Mouse (Mus musculus) hindbrain, embryonic 12.5 days (tissue): ENCODE measurements at regions not wholly inside any gene's neighbourhood (a gene's known extent, or its start where the extent isn't known, plus 50 kb on each side); places are given as distances from the start of the nearest gene placed in this dataset.

Experiments used
- ATAC-seq: fragments of 200-750 bp; cut with Nextera tagmentation; 2 replicates; pipeline ENCODE4 v1.8.0; 2017; ENCODE audit warnings: moderate TSS enrichment; ENCODE audit not compliant: low FRiP score
- H3K27ac ChIP-seq: fragments of 300-500 bp; sonication (generic); 2 replicates; pipeline ENCODE4 v1.5.1; 2016; ENCODE audit warnings: mild to moderate bottlenecking
- H3K27me3 ChIP-seq: fragments of 300-500 bp; sonication (generic); 2 replicates; pipeline ENCODE4 v1.6.1; 2016; ENCODE audit warnings: mild to moderate bottlenecking
- H3K36me3 ChIP-seq: fragments of 300-500 bp; sonication (generic); 2 replicates; pipeline ENCODE4 v1.6.1; 2016; ENCODE audit warnings: mild to moderate bottlenecking
- H3K4me1 ChIP-seq: fragments of 300-500 bp; sonication (generic); 2 replicates; pipeline ENCODE4 v1.6.1; 2016
- H3K4me2 ChIP-seq: fragments of 300-500 bp; sonication (generic); replicated peaks from 2 replicates; pipeline ENCODE4 v1.6.1; 2016; ENCODE audit warnings: mild to moderate bottlenecking
- H3K4me3 ChIP-seq: fragments of 300-500 bp; sonication (generic); 2 replicates; pipeline ENCODE4 v1.5.1; 2016; ENCODE audit warnings: mild to moderate bottlenecking
- H3K9ac ChIP-seq: fragments of 300-500 bp; sonication (generic); 2 replicates; pipeline ENCODE4 v1.6.1; 2016; ENCODE audit warnings: mild to moderate bottlenecking, moderate library complexity
- H3K9me3 ChIP-seq: fragments of 300-500 bp; sonication (generic); replicated peaks from 2 replicates; pipeline ENCODE4 v1.6.1; 2016; ENCODE audit warnings: mild to moderate bottlenecking
- WGBS: fragments of 180-500 bp; shearing (Covaris S2); methylation state at CpG from one replicate; pipeline ENCODE4 v1.1.7; 2016; 5-methylcytosine and 5-hydroxymethylcytosine counted together

DNA sequence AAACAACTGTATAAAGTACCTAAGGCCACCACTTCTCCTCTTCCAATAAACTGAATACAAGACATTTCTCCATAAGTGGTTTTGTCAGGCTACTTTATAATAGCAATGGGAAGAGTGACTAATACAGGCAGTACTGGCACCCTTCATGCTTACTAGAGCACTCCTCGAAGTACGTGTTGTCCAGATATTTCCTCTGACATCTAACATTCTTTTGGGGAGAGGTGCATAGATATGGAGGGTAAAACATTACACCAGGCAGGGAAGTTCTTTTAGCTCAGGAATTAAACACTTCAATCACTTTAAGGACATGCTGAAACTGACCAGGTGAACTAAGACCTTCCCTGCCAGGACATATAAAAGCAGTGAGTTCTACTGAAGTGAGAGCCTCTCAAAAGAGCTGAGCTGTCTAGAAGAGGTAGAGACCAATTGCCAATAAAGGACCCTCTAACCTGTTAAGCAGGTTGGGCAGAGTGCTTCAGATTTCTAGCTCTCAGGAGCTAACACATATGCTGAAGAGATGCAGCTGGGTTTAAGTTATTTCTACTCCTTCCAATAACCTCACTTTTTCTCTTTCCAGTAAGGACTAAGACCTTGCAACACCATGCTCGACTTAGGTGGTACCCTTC, 318.7 kb upstream of the Robo2 start:
- WGBS: 82% methylated on average over 3 of the region's 3 CpGs
- H3K4me2 ChIP-seq: no peak overlapping the region
- no peaks in the 10 kb centered on the region for H3K9me3 ChIP-seq
- H3K36me3 ChIP-seq: no peaks in the 10 kb centered on the region
- ATAC-seq: no peak
- no peak overlapping the region for H3K9ac ChIP-seq
- H3K4me3 ChIP-seq: no peak overlapping the region
- no peaks in the 10 kb centered on the region for H3K4me1 ChIP-seq
- H3K27ac ChIP-seq: no peak overlapping the region
- no peaks in the 10 kb centered on the region for H3K27me3 ChIP-seq

DNA sequence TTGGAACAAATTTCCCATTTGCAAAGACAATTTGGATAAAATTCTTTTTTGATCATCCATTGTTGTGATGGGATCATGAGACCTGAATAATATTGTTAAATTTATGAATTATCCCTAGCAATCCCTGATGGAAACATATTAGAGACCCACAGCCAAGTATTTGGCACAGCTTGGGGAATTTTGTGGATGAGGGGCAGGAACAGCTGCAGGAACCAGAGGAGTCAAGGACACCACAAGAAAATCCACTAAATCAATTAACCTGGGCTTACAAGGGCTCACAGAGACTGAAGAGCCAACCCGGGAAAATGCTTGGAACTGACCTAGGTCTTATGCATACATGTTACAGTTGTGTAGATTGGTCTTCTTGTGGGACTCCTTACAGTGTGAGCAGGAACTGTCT, 311.6 kb upstream of the Robo2 start:
- no peaks in the 10 kb centered on the region for H3K36me3 ChIP-seq
- H3K4me1 ChIP-seq: no peaks in the 10 kb centered on the region
- 30% methylated on average over 1 of the region's 1 CpGs for WGBS
- no peaks in the 10 kb centered on the region for H3K9me3 ChIP-seq
- H3K4me3 ChIP-seq: no peak overlapping the region
- no peak for ATAC-seq
- H3K27ac ChIP-seq: no peak overlapping the region
- no peak overlapping the region for H3K4me2 ChIP-seq
- H3K27me3 ChIP-seq: no peaks in the 10 kb centered on the region
- H3K9ac ChIP-seq: no peak overlapping the region

DNA sequence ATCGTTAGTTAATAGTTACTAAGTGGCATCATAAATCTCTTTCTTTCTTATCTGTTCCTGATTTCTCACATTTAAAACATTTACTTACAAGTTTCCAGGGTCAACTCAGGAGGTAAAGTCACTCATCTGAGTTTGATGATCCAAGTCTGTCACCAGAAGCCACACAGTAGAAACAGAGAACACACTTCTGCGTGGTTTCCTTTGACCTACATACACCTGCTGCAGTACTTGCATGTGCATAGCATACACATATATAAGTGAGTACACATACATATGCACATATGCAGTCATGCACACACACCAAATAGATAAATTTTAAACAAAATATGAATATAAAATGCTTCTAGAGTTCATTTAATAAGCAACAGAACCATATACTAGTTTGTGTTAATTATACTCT, 306.5 kb upstream of the Robo2 start:
- Histone ChIP-seq H3K4me3 (no peak overlapping the region), H3K4me2 (no peak overlapping the region), H3K27ac (no peak overlapping the region), H3K36me3 (no peaks in the 10 kb centered on the region), H3K4me1 (no peaks in the 10 kb centered on the region), H3K27me3 (no peaks in the 10 kb centered on the region), H3K9me3 (no peaks in the 10 kb centered on the region), H3K9ac (no peak overlapping the region)
- 78% methylated on average over 2 of the region's 2 CpGs for WGBS
- no peak for ATAC-seq

DNA sequence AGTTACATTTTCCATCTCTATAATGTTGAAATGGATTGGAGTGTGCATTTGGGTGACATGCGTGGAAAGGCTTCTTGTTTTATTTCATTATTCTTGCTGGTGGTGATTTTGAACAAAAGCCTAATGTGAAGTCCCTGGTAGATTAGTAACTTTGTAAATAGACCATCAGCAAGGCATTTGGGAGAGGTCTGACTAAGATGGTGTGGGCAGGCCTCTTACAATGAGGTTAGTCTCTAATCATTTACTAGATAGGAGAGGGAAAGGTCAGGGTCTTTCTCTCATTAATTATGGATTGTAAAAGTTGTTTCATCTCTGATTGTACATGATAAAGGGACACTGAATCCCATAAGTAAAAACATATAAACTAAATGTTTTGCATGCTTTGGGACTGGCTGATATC, 306.0 kb upstream of the Robo2 start:
- Histone ChIP-seq H3K36me3 (no peaks in the 10 kb centered on the region), H3K4me1 (no peaks in the 10 kb centered on the region), H3K9ac (no peak overlapping the region), H3K4me3 (no peak overlapping the region), H3K27me3 (no peaks in the 10 kb centered on the region), H3K27ac (no peak overlapping the region), H3K9me3 (no peaks in the 10 kb centered on the region), H3K4me2 (no peak overlapping the region)
- ATAC-seq: no peak
- WGBS: 81% methylated on average over 1 of the region's 1 CpGs

DNA sequence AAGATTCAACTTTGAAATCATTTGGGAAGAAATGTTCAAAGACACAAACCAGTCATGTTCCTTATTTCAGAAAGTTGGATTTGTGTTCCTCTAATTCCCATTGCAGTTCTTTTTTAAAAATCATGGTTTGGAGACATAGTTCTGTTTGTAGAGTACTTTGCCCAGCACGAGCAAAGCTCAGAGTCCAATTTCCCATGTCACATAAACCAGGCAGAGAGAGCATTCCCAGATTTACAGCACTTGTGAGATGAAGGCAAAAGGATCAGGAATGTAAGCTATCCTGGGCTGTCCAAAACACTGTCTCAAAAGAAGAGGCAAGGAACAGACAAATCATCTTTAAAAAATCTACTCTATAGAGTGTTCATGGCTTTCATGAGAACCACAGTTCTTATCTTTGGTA, 303.3 kb upstream of the Robo2 start:
- no peaks in the 10 kb centered on the region for H3K36me3 ChIP-seq
- H3K4me3 ChIP-seq: no peak overlapping the region
- H3K9me3 ChIP-seq: no peaks in the 10 kb centered on the region
- no peak overlapping the region for H3K27ac ChIP-seq
- no peaks in the 10 kb centered on the region for H3K27me3 ChIP-seq
- 81% methylated on average over 1 of the region's 1 CpGs for WGBS
- no peak overlapping the region for H3K4me2 ChIP-seq
- no peak overlapping the region for H3K9ac ChIP-seq
- no peak for ATAC-seq
- H3K4me1 ChIP-seq: no peaks in the 10 kb centered on the region

DNA sequence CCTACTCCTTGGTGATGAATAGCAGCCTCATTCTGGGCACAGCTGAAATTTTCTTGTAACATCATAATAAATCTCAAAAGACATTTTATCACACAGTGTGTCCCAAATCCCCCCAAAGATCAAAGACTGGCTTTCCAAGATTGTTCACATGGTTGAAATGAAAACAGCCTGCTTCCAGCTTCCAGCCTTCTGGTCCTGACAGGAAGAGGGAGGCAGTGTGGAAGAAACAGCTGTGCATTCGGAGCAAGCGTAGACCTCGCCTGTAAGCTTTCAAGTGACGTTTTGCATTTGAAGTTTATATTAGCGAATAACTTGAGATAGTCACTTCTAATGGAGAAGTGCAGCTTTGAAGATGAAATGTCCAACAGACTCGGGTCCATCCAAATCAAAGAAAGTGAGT, 300.9 kb upstream of the Robo2 start:
- H3K9ac ChIP-seq: no peak overlapping the region
- H3K4me3 ChIP-seq: no peak overlapping the region
- no peak overlapping the region for H3K27ac ChIP-seq
- no peaks in the 10 kb centered on the region for H3K36me3 ChIP-seq
- no peak for ATAC-seq
- no peak overlapping the region for H3K4me2 ChIP-seq
- H3K4me1 ChIP-seq: no peaks in the 10 kb centered on the region
- no peaks in the 10 kb centered on the region for H3K9me3 ChIP-seq
- H3K27me3 ChIP-seq: no peaks in the 10 kb centered on the region
- WGBS: 76% methylated on average over 6 of the region's 6 CpGs

DNA sequence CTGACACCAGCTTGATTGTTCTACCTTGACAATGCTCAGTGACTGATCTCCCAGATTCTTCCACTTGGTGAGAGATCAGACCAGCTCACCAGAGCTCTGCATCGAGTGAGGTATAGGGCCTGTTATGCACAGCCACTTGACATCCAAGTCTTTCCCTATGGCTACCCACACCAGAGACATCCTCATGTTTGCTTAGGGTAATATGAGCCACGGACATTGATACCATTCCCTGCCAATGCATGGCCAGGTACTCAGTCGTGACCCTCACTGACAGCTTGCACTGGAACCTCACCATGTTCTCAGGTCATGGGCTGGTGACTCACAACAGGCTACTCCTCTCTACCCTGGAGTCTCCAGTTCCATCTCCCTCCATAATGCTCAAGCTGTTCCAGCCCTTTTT, 290.4 kb upstream of the Robo2 start:
- no peak overlapping the region for H3K27ac ChIP-seq
- no peaks in the 10 kb centered on the region for H3K36me3 ChIP-seq
- H3K27me3 ChIP-seq: no peaks in the 10 kb centered on the region
- H3K4me2 ChIP-seq: no peak overlapping the region
- 86% methylated on average over 3 of the region's 3 CpGs for whole genome bisulfite sequencing
- no peaks in the 10 kb centered on the region for H3K4me1 ChIP-seq
- H3K9ac ChIP-seq: no peak overlapping the region
- 0 out of 2 replicates have a peak, but pooled peaks have one; percentile 8 for ATAC-seq
- no peak overlapping the region for H3K4me3 ChIP-seq
- H3K9me3 ChIP-seq: no peaks in the 10 kb centered on the region

DNA sequence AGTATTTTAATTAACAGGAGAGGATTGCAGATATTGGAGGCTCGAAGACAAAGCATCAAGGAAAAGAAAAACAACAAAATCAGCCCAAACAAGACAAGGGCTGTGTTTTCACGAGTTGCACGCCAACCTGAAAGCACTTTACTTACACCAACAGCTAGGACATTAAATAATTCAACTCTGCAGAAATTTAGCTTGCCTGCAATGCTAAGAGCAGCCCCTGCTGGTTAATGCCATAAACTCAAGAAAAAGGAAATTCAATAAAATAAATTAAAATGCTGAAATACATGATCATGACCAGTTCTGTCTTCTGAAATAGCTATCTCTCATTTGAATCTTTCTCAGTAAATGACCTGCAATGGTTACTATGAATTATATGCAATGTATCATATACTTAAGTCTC, 271.7 kb upstream of the Robo2 start:
- Histone ChIP-seq H3K9ac (no peak overlapping the region), H3K36me3 (no peaks in the 10 kb centered on the region), H3K9me3 (no peaks in the 10 kb centered on the region), H3K27me3 (no peaks in the 10 kb centered on the region), H3K27ac (no peak overlapping the region), H3K4me1 (no peaks in the 10 kb centered on the region), H3K4me3 (no peak overlapping the region), H3K4me2 (no peak overlapping the region)
- ATAC-seq: no peak
- 58% methylated on average over 3 of the region's 3 CpGs for WGBS

DNA sequence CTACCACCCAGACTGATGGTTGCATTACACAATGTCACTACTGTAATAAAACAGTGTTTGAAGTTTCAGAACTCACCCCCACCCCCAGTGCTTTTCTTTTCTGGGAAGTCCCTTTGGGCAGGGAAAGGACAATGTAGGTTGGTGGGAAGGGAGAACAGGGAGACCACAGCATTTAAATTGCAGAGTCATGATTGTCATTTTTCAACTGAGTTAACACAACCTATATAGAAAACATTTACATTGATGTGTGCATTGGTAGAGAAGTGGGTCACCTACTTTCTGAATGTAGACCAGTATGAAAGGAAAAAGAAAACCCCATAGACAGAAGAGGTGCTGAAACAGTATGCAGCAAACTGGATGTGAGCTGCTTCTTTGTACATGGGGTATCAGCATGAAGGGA, 264.0 kb upstream of the Robo2 start:
- no peaks in the 10 kb centered on the region for H3K36me3 ChIP-seq
- H3K4me3 ChIP-seq: no peak overlapping the region
- no peak overlapping the region for H3K9ac ChIP-seq
- ATAC-seq: no peak
- H3K27ac ChIP-seq: no peak overlapping the region
- H3K27me3 ChIP-seq: no peaks in the 10 kb centered on the region
- no peaks in the 10 kb centered on the region for H3K4me1 ChIP-seq
- no peak overlapping the region for H3K4me2 ChIP-seq
- H3K9me3 ChIP-seq: no peaks in the 10 kb centered on the region

DNA sequence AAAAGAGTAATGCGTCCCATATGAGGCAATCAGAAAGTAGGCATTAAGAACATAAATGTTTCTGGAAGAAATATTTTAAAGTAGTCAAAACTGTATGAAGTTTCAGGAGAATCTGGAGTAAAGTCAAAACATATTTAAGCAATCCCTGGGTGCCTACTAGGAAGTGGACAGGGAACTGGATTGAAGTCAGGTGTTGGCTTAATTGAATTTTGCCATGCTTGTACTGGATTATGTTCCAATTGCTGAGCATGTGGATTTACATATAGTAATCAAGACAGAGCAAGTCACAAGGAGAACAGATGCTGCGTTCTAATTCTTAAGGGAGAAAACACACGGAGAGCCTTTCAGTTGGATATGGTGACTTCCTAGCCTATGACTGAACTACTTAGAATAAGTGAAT, 259.8 kb upstream of the Robo2 start:
- Histone ChIP-seq H3K4me1 (no peaks in the 10 kb centered on the region), H3K9me3 (no peaks in the 10 kb centered on the region), H3K36me3 (no peaks in the 10 kb centered on the region), H3K27me3 (no peaks in the 10 kb centered on the region), H3K9ac (no peak overlapping the region), H3K4me3 (no peak overlapping the region), H3K4me2 (no peak overlapping the region), H3K27ac (no peak overlapping the region)
- no peak for ATAC-seq
- 82% methylated on average over 3 of the region's 3 CpGs for WGBS

DNA sequence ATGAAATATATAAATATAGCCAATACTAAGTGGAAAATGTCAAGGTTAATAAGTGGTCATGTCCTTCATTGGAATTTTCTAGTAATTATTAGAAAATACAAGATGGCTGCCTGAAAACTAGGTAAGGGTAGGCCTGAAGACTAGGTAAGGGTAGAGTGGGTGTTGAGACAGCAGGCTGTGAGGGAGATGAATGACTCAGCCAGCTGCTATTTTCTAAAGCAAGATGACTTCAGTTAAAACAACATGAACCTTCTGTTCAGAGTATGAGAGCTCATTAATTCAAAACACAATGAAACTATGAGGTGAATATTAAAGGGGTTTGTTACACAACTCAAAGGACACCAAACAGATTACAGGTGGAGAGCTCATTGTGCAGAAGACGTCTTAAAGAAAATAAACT, 252.7 kb upstream of the Robo2 start:
- WGBS: 78% methylated on average over 1 of the region's 1 CpGs
- Histone ChIP-seq H3K4me3 (no peak overlapping the region), H3K4me1 (no peaks in the 10 kb centered on the region), H3K9me3 (no peaks in the 10 kb centered on the region), H3K4me2 (no peak overlapping the region), H3K27ac (no peak overlapping the region), H3K27me3 (no peaks in the 10 kb centered on the region), H3K36me3 (no peaks in the 10 kb centered on the region), H3K9ac (no peak overlapping the region)
- no peak for ATAC-seq

DNA sequence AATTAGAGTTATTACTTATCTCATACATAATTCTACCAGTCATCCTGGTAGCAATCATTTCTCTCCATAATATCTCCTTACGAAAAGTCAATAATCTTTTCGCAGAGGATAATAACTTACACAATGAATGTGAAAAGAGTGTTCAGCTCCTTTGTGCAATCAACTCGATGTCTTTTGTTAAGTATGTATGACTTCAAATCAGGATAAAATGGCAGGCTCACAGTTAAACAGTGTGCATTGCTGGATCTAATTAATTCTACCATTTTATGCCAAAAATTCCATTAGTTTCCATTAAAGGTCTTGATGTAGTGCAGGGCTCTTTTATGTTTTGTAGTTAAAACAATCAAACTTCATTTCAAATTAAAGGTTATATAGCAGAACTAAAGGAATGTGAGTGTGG, 239.6 kb upstream of the Robo2 start:
- Histone ChIP-seq H3K36me3 (no peaks in the 10 kb centered on the region), H3K4me2 (no peak overlapping the region), H3K9me3 (no peaks in the 10 kb centered on the region), H3K27ac (no peak overlapping the region), H3K27me3 (no peaks in the 10 kb centered on the region), H3K4me1 (no peaks in the 10 kb centered on the region), H3K9ac (no peak overlapping the region), H3K4me3 (no peak overlapping the region)
- no peak for ATAC-seq
- whole genome bisulfite sequencing: 79% methylated on average over 3 of the region's 3 CpGs

DNA sequence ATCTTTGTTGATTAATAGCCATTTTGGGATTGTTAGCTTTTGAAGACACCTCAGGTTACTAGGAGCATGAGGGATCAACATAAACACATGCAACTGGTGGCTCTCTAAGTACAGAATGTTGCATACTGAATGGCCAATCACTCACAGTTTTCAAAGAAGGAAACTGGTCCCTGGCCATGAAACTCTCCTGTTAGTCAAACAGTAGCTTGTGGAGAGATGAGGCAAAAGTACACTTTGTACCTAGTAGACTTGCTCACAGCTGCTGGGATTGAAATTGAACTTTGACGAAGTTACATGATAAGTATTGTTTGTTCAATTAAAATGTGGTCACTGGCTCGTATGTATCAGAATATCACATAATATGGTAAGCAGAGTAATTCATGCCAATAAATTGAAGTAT, 237.6 kb upstream of the Robo2 start:
- ATAC-seq: no peak
- H3K4me2 ChIP-seq: no peak overlapping the region
- no peak overlapping the region for H3K4me3 ChIP-seq
- H3K9ac ChIP-seq: no peak overlapping the region
- H3K4me1 ChIP-seq: peaks cover 3% of the 10 kb centered on the region; the same call in 1 of the 2 replicates
- no peaks in the 10 kb centered on the region for H3K9me3 ChIP-seq
- H3K27ac ChIP-seq: no peak overlapping the region
- H3K27me3 ChIP-seq: no peaks in the 10 kb centered on the region
- no peaks in the 10 kb centered on the region for H3K36me3 ChIP-seq
- WGBS: 89% methylated on average over 2 of the region's 2 CpGs

DNA sequence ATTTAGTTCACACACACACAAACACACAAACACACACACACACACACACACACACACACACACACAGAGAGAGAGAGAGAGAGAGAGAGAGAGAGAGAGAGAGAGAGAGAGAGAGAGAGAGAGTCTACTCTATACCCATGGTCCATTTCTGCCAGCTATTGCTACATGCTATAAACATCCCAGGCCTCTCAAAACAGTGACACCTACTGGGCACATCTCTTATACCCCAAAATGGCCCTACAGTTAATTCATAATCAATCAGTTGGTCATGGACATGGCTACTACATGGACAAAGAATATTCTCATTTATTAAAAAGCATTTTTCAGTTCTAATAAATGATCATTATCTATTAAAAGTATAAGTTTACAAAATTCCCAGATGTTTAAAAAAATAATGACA, 236.8 kb upstream of the Robo2 start:
- Histone ChIP-seq H3K36me3 (no peaks in the 10 kb centered on the region), H3K27me3 (no peaks in the 10 kb centered on the region), H3K4me2 (no peak overlapping the region), H3K9ac (no peak overlapping the region), H3K27ac (no peak overlapping the region), H3K4me1 (peaks cover 3% of the 10 kb centered on the region; the same call in 1 of the 2 replicates), H3K4me3 (no peak overlapping the region), H3K9me3 (no peaks in the 10 kb centered on the region)
- ATAC-seq: no peak
